Mouse (Mus musculus) spleen, postnatal 0 days (tissue): ENCODE measurements around the gene Tet1. TPM values are rescaled to one million over a fixed set of nuclear protein-coding genes. Genes with fewer than 3 reads are reported as not detected.

Experiments used
- polyA plus RNA-seq: library from polyadenylated mRNA; unstranded; fragments of >200 nt; fragmentation: Nextera tagmentation; extraction: Ambion mirVana; gene quantifications from 2 replicates; pipeline ENCODE4 v1.2.1, GENCODE M21; 2015

Gene Tet1
- polyA plus RNA-seq = 4.9 and 6.6 TPM in 2 replicates

GRCm38 (mm10) chr10:62908896-62909295 lies at the start of gene Tet1:
TSS of gene Tet1 (minus strand) at chr10:62908996.

GRCm38 (mm10) chr10:62946738-62947471 lies 38.1 kb upstream of the Tet1 start, which contains the start of gene Dna2:
TSS of gene Dna2 (plus strand) at chr10:62947026.

GRCm38 (mm10) chr10:62919925-62920765 lies 11.3 kb upstream of the Tet1 start, which contains the start of gene Slc25a16:
TSS of gene Slc25a16 (plus strand) at chr10:62920633.

GRCm38 (mm10) chr10:62792177-62793090 lies 116.4 kb downstream of the Tet1 start, which contains the start of gene Ccar1:
TSS of gene Ccar1 (minus strand) at chr10:62792286.

Other genes starting within 250 kb of the Tet1 start
- gene Stox1, start 182.9 kb downstream of the Tet1 start, polyA plus RNA-seq = 1.2 and 1.3 TPM in 2 replicates
- 60.3 and 62.3 TPM in 2 replicates for gene Ccar1, start 116.7 kb downstream of the Tet1 start, polyA plus RNA-seq
- 11.3 and 12.5 TPM in 2 replicates for gene Slc25a16, start 11.6 kb upstream of the Tet1 start, polyA plus RNA-seq
- 34.3 and 36.7 TPM in 2 replicates for gene Dna2, start 38.0 kb upstream of the Tet1 start, polyA plus RNA-seq
- gene Rufy2, start 71.2 kb upstream of the Tet1 start, polyA plus RNA-seq = 6.9 and 9.4 TPM in 2 replicates
- gene Hnrnph3, start 115.2 kb upstream of the Tet1 start, polyA plus RNA-seq = 34.3 and 40.4 TPM in 2 replicates
- gene Pbld2, start 115.3 kb upstream of the Tet1 start, polyA plus RNA-seq = 0.29 and 0.56 TPM in 2 replicates
- 0.85 and 0.99 TPM in 2 replicates for gene Pbld1, start 151.2 kb upstream of the Tet1 start, polyA plus RNA-seq
- not detected in 2 replicates for gene Atoh7, start 190.7 kb upstream of the Tet1 start, polyA plus RNA-seq